Mouse (Mus musculus) bone marrow, adult 2 months (tissue): Measurements from ENCODE around the gene Prickle4.

Source experiments
- CTCF ChIP-seq: fragments of 200-500 bp; IDR thresholded peaks from 2 replicates; pipeline ENCODE4 v1.5.1; 2011; ENCODE audit warnings: low read length, control low read depth; ENCODE audit not compliant: control insufficient read depth, insufficient read depth
- POLR2A ChIP-seq: fragments of 200-500 bp; IDR thresholded peaks from 2 replicates; pipeline ENCODE4 v1.6.1; 2011; ENCODE audit warnings: low read depth, mild to moderate bottlenecking, control low read depth, low read length, borderline replicate concordance; ENCODE audit not compliant: control insufficient read depth

GRCm38 (mm10) chr17:47695337-47695710, 788 bp upstream of the Prickle4 start:
- TF ChIP-seq POLR2A (no peak), CTCF (no peak)
